Mouse (Mus musculus) kidney, postnatal 25 days (tissue): Measurements from ENCODE around the gene Col26a1.
A peak's percentile ranks its signal among the peaks of the same experiment; 100 is the strongest.

Experiments used
- DNase-seq, 2 experiments: peaks; one replicate each; pipeline ENCODE4 v3.0.0; 2021; ENCODE audit warnings: mixed read lengths in 2 of 2

Col26a1 gene

DNA sequence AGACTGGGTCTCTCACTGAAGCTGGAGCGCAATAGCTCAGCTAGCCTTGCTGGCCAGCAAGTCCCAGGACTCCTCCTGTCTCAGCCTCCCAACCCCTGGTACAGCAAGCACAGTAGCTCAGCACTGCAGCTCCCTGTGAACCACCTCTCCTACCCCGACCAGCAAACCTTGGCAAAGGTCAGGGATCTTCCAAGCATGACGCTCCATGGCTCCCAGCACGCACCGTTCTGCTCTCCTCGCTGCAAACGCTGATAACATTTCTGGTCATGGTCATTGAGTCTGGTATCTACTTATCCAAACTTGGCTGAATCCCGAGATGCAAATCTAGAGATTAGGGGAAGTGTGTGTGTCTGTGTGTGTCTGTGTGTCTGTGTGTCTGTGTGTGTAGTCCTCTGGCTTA is 2.9 kb downstream of the Col26a1 start:
- DNase-seq = peak; percentile 21 to 58

DNA sequence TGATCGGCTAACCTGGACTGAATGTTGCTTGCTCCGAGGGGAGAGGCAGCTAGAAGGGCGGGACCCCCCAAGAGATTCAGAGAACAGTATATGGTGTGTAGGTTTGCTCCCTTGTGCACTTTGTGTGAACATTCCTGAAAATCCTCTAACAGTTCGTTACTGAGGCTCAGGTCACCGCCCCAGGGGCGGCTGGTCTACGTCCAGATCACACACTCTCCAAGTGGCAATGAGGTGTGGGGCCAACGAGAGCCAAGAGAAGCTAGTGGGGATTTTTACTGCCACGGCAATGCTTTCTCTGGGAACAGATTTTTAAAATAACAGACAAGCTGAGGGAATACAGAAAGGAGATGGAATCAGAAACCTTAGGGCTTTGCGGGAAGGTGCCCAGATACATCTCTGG is 8.7 kb downstream of the Col26a1 start:
- DNase-seq = peak; percentile 32 to 64

DNA sequence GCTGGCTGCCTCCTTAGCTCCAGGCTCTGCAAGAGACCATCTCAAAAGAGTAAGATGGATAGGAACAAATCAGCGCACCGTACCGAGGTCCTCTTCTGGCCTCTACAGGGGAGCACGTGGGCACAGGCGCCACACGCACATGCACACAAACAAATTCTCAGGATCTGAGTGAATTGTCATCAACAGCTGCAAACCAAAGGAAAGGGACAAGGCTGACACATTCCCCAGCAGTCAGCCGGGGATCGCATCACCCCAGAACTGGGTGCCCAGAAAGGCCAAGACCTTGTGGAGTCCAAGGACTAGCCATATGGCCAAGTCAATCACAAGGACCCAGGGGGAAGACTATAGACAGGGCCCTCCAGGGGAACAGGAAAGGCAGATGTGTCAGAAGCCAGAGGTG is 10.6 kb downstream of the Col26a1 start:
- DNase-seq = no peak

GRCm38 (mm10) chr5:136869451-136870114 is 13.4 kb downstream of the Col26a1 start:
- DNase-seq = no peak

DNA sequence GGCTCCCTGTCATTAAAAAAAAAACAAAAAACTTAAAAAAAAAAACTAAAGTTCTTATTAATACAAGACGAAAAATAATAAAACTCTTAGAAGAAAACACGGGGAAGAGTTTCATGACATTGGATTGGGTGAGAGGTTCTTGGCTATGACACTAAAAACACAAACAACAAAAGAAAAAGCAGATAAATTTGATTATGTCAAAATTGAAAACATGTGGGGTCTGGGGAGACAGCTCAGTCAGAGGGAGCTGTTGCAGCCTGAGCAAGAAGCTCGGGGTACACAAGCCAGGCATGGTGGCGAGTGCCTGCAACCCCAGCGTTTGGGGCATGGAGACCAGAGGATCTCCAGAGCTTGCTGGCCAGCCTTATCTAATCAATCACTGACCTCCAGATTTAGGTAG is 15.3 kb downstream of the Col26a1 start:
- no peak for DNase-seq

- peak; percentile 58 to 71 for DNase-seq
Observed at GRCm38 (mm10) chr5:136863961-136864674, 18.9 kb downstream of the Col26a1 start.

DNA sequence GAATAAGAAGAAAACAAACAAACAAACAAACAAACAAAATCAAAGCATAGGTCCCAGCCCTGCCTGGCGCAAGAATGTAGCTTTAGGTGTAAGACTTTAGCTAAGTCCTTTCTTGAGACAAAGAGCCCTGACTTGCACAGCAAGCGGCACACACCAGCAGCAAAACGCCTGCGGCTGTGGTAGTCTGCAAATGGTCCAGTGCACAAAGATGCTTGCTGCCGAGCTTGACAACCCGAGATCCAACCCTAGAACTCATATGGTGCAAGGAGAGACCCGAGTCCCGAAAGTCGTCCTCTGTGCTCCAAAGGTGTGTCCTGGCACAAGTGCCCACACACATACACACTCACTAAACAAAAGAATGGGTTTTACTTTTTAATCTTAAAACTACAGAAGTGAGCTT is 19.7 kb downstream of the Col26a1 start:
- DNase-seq = no peak

DNA sequence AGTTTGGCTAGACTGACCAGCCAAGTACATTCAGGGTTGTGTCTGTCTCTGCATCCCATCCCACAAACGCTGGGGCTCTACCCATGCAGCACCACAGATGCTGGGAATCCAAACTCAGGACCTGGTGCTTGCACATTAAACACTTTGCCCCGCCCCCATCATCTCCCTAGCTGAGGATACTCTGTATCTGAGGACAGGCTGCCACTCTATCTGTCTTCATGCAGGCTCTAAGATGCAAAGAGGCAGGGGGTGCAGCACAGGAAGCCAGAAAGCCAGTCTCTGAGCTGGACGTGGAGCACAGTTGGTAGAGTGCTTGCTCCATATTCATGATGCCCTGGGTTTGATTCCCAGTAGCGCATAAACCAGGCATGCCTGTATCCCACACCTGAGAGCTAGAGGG is 20.2 kb downstream of the Col26a1 start:
- DNase-seq = no peak

- no peak for DNase-seq
Observed at GRCm38 (mm10) chr5:136861191-136861940, 21.6 kb downstream of the Col26a1 start.

- DNase-seq = no peak
Observed at GRCm38 (mm10) chr5:136850716-136851115, 32.3 kb downstream of the Col26a1 start.

- no peak for DNase-seq
Observed at GRCm38 (mm10) chr5:136846385-136847264, 36.4 kb downstream of the Col26a1 start.

- no peak for DNase-seq
Observed at GRCm38 (mm10) chr5:136843930-136844329, 39.1 kb downstream of the Col26a1 start.

DNA sequence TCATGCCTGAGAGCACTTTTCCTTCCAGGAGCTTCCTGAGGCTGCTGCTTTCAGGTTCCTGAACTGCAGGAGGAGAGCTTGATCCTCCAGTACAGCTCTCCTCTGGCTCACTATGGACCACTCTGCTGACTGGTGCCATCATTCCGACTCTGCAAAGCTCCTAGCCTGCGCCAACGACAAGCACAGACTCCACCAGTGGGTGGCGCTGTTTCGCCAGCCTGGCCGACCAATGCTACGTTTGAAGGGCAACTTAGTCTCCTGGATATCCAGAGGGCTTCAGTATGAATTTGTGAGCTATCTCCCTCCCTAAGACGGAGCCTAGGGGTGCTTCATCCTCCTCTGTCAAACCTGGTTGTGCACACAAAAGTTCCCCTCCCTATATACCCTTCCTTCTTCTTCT is 43.0 kb downstream of the Col26a1 start:
- peak; percentile 45 to 70 for DNase-seq

DNA sequence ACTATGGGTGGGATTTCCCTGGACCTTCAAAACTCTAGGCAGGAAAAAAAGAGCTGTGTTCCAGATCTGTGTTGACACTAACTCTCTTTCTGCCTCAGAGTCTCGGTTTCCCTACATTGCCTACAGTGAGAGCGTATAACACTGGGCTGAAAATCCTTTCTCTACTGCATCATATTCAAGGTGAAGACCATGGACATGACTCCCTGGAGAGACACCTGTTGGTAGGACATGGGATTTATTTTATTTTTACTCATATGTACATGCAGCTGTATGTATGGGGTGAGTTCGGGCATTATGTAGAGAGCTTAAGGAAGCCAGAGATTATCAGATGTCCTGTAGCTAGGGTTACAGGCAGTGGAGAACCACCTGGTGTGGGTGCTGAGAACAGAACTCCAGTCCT is 50.0 kb downstream of the Col26a1 start:
- no peak for DNase-seq

DNA sequence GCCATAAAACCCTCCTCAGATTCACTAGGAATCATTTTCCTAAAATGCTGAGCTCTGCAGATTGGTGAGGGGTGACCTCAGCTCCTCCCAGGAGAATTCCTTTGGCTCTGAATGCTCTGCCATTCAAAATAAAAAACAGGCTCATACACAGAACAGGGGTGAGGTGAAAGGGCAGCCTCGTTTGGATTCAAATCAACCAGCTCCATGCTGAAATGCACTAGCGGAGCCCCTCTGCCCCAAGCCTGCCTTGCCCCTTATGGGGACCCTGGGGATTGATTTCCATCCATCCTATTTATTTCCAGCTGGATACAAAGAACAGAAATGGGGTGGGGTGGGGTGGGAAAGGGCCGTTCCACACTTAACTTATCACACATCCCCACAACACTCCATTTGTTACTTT is 52.9 kb downstream of the Col26a1 start:
- DNase-seq = peak in 1 of 2 experiments; percentile 7

- DNase-seq = no peak
Observed at GRCm38 (mm10) chr5:136821971-136822370, 61.0 kb downstream of the Col26a1 start.

- DNase-seq = no peak
Observed at GRCm38 (mm10) chr5:136820911-136821310, 62.1 kb downstream of the Col26a1 start.

DNA sequence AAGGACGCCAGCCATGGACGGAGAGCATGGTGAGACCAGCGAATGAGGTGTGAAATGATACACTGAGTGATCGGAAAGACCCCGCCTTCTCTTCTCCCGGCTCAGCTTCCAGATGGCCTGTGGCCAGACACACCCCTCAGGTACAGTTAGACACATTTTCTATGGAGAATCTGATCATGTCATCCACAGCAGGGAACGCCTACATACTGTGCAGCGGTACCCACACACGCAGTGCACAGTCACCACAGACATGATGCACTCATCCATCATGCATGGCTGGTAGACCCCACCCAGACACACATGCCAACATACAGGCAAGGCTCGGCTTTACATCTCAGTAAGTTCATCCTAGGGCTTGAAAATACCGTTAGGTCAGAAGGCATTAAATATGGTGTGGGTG is 63.3 kb downstream of the Col26a1 start:
- DNase-seq = no peak

DNA sequence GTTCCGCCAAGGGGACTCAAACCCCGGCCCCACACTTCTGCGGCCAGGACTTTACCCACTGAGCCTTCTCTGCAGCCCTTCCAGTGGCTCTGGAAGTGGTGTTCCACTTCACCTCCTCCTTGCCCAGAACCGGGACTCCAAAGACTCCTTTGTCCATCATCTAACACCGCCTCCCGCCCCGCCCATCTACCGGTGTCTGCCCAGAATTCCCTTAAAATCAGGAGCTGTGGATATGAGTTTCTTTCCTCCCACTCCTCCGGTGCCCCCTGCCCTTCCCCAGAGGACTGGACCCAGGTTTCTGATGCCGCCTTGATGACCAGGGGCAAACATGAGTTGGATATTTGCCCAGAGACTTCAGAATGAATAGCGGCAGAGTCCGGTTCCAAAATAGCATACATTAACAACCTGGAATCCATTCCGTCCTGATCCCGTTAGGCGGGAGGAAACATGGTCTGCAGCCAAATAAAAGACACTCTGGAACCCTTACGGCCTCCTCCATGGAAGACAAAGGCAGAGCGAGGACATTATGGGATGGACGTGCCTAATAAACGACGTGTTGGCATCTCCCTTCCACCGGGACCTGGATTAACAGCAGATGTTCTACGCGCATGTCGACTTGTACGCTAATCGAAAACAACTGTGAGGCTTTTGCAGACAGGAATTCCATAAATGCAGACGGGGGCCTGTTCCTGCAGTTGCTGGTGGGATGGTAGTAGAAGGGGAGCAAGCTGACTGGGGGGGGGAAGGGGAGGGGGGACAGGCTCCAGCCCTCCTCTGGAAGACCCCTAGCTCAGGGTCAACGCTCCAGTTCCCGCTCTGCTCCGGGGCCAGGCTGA is 72.3 kb downstream of the Col26a1 start:
- peak in 1 of 2 experiments; percentile 5 for DNase-seq

DNA sequence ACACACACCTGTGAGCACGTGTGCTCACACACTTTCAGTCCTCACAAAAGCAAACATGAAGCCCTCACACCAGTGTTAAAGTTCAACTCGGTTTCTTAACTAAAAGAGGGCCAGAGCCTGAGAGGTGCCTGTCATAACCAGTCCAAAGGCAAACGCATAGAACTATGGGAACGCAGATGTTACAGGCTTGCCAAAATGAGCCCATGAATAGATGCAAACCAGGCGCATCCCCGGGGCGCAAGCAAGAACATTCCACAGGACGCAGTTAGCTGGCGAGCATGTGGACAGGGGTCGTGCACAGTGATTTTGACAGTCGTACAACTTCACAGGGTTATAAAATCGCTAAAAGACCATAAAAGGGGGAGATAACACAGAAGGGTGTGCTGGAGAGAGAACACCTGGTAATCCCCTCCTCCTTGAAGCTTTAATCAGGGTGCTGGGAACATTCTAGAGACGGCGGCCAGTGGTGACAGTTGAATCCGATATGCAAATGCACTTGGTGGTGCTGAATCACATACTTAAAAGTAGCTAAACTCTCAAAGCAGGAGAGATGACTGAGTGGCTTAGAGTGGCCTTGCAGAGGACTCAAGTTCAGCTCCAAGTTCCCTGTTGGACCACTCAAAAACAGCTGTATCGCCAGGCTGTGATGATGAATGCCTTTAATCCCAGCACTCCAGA is 76.5 kb downstream of the Col26a1 start:
- DNase-seq = no peak

- DNase-seq = no peak
Observed at GRCm38 (mm10) chr5:136805019-136805418, 78.0 kb downstream of the Col26a1 start.
